Mouse (Mus musculus) erythroblast, embryonic 14.5 days (primary cell): Measurements from ENCODE around the gene Fam222a.

Source experiments
- GATA1 ChIP-seq: IDR thresholded peaks from 2 replicates; pipeline ENCODE4 v1.6.1; 2012; ENCODE audit warnings: low read length, inconsistent platforms, mixed read lengths
- TAL1 ChIP-seq: IDR thresholded peaks from 3 replicates; pipeline ENCODE4 v1.6.1; 2012; ENCODE audit warnings: low read length, inconsistent platforms, mixed read lengths

GRCm38 (mm10) chr5:114596604-114597003, 28.8 kb downstream of the Fam222a start:
- TF ChIP-seq GATA1 (no peak), TAL1 (no peak)
